Mouse (Mus musculus) layer of hippocampus, adult 2 months (tissue): ENCODE data around the gene Ccdc155. TPM values are rescaled to one million over a fixed set of nuclear protein-coding genes. Genes with fewer than 3 reads are reported as not detected.
"Not testable (repeated sequence)": the region's sequence is repeated elsewhere in the genome, so short reads cannot be mapped to it uniquely, and the experiment has no call there.

Experiments
- DNase-seq, 2 experiments: peaks; one replicate each; pipeline ENCODE4 v3.0.0; 2022; ENCODE audit warnings: low spot score in 2 of 2
- H3K27ac ChIP-seq: fragments of 200-600 bp; 2 replicates; pipeline ENCODE4 v1.8.1; 2022
- H3K4me3 ChIP-seq: fragments of 200-600 bp; 2 replicates; pipeline ENCODE4 v1.8.1; 2022; ENCODE audit warnings: mild to moderate bottlenecking
- CTCF ChIP-seq: fragments of 200-600 bp; conservative IDR thresholded peaks from 2 replicates; pipeline ENCODE4 v1.8.1; 2022; ENCODE audit warnings: antibody characterized with exemption, mild to moderate bottlenecking, moderate library complexity
- total RNA-seq, 2 experiments: library from RNA; stranded (reverse); gene quantifications; 2 replicates each; pipeline ENCODE4 v1.2.3; 2021

Gene Ccdc155
- total RNA-seq, 2 experiments from 2014 or later, result 3.5 to 3.9 TPM

DNA sequence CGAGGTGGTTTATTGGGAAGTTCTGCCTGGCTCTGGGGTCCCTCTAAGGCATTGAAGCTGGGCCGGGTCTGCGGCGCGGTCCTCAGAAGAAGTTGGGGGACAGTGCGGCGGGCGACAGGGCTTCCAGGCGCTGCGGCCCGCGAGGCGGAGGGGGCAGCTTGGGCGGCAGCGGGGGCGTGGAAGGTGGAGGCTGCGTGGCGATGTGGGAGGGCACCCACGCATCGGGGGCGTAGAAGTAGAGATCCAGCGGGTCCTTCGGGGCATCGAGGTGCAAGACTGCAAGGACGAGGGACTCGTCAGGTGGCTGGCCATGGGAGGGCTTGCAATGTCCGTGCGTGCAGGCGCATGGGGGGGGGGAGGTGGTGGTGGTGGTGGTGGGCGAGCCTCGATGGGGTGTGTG lies 28.3 kb downstream of the Ccdc155 start:
- H3K4me3 ChIP-seq, result no peak overlapping the region; the same call in 1 of the 2 replicates
- DNase-seq, result no peak
- H3K27ac ChIP-seq, result peak overlapping the region; percentile 67; the same call in 1 of the 2 replicates
- TF ChIP-seq CTCF, result no peak

DNA sequence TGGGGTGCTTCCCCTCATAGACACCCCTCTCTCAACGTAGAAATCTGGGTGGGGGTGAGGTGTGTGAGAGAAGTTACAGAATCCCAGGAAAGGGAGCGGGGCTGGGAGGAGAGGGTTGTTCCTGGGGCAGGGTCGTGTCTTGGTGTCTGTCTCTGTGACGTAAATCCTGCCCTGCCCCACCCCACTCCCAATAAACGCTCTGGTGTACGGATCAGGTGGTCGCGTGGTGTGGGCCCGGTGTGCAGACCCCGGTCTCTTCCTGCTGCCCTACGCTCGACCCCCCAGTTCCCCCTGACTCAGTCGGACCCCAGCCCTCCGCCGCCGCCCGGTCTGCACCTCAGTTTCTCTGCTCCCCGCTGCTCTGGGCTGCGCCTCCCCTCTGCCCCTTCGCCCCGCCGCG lies 28.8 kb downstream of the Ccdc155 start:
- DNase-seq, result no peak
- Histone ChIP-seq H3K4me3 (no peak overlapping the region), H3K27ac (peak overlapping the region; percentile 67; the same call in 1 of the 2 replicates)
- no peak for TF ChIP-seq CTCF

DNA sequence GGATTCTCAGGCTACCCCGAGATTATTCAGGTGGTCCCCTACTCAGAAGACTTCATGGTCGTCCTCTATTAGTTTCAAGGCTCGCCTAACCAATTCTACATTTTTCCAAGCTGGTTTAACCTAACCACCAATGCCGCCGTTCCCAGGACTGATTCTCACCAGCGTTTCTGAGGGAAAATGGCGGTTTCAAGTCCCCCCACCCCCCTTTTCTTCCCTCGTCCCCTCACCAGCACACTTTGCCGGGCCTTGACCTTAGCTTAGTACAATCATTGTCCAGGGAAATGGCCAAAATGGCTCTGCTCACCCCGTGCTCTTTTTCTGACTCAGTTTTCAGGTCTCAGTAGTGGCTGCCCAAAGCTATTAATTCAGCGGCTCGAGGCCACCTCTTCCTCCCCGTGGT lies 29.3 kb downstream of the Ccdc155 start:
- no peak for TF ChIP-seq CTCF
- Histone ChIP-seq H3K27ac (no peak overlapping the region; the same call in 1 of the 2 replicates), H3K4me3 (no peak overlapping the region)
- no peak for DNase-seq

DNA sequence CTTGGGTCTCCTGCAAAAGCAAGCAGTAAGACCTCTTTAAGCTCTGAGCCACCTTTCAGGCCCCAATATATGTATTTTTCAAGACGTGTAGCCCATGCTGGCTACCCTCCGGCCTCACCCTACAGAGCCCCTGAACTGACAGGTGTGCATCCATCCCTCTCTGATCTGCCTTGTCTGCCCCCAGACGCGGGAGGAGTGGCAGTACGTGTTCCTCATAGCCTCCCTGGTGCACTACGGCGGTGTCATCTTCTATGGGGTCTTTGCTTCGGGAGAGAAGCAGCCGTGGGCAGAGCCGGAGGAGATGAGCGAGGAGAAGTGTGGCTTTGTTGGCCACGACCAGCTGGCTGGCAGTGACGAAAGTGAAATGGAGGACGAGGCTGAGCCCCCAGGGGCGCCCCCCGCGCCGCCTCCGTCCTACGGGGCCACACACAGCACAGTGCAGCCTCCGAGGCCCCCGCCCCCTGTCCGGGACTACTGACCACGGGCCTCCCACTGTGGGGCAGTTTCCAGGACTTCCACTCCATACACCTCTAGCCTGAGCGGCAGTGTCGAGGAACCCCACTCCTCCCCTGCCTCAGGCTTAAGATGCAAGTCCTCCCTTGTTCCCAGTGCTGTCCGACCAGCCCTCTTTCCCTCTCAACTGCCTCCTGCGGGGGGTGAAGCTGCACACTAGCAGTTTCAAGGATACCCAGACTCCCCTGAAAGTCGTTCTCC lies 30.0 kb downstream of the Ccdc155 start:
- Histone ChIP-seq H3K4me3 (no peak overlapping the region), H3K27ac (peak overlapping the region; percentile 32; the same call in 1 of the 2 replicates)
- no peak for DNase-seq
- no peak for TF ChIP-seq CTCF

DNA sequence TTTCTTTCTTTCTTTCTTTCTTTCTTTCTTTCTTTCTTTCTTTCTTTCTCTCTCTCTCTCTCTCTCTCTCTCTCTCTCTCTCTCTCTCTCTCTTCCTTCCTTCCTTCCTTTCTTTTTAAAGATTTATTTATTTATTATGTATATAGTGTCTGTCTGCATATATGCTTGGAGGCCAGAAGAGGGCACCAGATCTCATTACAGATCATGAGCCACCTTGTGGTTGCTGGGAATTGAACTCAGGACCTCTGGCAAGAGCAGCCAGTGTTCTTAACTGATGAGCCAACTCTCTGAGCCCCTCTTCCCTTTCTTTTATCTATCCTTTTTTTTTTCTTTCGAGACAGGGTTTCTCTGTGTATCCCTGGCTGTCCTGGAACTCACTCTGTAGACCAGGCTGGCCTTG lies 30.9 kb downstream of the Ccdc155 start:
- not testable (repeated sequence) for DNase-seq, H3K27ac ChIP-seq, H3K4me3 ChIP-seq
- TF ChIP-seq CTCF, result peak; percentile 68

DNA sequence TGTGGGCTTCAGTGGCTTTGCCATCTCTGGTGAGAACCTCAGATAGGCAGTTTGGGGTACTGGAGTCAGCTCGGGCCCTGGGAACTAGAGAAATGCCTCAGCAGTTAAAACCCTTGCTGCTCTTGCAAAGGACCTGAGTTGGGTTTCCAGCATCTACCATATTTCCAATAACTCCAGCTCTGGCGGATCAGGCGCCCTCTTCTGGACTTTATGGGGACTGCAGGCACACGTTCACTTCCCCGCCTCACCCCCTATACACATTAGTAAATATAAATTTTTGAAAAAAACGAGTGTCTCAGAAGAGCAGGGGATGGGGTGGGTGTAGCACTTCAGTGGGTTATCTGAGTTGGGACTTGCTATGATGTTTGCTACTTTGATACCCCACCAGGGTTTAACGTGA lies 31.7 kb downstream of the Ccdc155 start:
- H3K4me3 ChIP-seq, result no peak overlapping the region
- no peak for DNase-seq
- H3K27ac ChIP-seq, result no peak overlapping the region
- peak; percentile 81 for TF ChIP-seq CTCF

DNA sequence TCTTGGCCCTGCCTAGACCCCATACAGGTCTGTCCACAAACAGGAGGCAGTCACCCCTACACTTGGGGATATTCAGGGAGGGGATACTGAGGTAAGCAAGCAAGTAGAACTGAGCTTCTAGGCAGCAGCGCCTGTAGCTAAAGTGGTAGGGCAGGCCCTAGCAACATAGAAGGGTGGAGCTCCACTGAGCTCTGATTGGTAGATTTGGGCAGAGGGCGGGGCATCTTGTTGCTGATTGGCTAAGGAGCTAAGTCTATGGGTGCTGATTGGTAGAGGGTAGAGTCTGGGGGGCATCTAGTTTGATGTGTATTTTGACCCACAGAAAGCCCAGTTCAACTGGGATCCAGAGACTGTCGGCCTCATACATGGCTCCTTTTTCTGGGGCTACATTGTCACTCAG lies 35.2 kb downstream of the Ccdc155 start:
- Histone ChIP-seq H3K4me3 (peak overlapping the region; percentile 26; the same call in 1 of the 2 replicates), H3K27ac (peak overlapping the region; percentile 94)
- TF ChIP-seq CTCF, result no peak
- peak; percentile 77 to 80 for DNase-seq

DNA sequence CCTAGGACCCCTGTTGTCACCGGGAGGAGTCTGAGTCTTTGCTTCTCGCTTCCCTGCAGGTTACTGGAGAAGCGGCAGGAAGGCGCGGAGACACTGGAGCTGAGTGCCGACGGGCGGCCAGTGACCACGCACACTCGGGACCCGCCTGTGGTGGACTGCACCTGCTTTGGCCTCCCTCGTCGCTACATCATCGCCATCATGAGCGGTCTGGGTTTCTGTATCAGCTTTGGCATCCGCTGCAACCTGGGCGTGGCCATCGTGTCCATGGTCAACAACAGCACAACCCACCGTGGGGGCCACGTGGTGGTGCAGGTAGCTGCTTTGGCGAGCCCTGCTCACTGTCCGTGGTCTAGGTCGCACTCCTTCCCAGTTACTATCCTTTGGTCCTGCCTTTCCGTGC lies 36.0 kb downstream of the Ccdc155 start:
- no peak for DNase-seq
- H3K27ac ChIP-seq, result peak overlapping the region; percentile 94
- peak overlapping the region; percentile 62 for H3K4me3 ChIP-seq
- no peak for TF ChIP-seq CTCF

DNA sequence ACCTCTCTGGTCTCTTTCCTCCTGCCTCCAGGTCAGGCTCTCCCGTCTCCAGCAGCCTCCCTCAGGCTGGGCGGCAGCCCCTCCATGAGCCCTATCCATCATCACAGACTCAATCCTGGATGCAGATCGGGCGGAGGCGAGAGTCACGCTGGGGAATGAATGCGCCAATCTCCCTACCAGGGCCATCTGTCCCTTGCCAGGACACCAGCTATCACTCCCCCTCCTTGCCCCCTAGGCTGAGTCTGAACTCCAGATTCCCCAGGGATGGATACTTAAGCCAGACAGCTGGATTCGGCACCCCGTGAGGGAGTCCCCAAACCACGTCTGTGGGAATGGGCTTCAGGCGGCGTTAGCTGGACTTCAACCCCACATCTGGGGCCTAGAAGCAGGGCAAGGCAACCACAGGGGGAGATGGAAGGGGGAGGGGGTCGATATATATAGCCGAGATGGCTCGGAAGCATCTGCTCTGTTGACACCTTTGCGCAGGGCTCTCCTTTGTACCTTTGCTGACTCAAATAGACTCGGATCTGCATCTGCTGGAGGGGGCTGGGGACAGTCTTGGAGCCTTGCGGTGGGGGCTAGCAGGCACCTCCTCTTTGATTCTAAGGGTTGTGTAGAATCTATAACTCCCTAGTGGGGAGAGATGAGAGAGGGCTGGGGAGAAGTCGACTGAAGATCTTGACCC lies 36.8 kb downstream of the Ccdc155 start:
- DNase-seq, result peak; percentile 62 to 74
- Histone ChIP-seq H3K4me3 (peak overlapping the region; percentile 62), H3K27ac (peak overlapping the region; percentile 94)
- no peak for TF ChIP-seq CTCF

DNA sequence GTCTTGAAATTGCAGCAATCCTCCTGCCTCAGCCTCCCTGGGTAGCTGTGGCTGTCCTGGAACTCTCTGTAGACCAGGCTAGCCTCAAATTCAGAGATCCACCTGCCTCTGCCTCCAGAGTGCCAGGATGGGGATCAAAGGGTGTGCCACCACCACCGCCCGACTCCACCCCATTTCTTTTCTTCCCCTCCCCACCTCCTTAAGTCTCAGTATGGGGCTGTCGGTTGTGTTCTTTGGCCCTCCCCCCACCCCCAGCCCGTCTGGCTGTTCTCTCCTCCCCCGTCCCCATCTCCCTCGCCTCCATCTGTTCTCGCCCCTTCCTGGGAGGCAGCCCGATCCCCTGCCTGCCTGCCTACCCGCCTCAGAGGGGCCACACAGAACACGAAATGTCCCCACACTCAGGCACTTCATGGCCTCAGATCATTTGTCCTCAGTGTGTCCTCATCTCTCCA lies 37.7 kb downstream of the Ccdc155 start:
- TF ChIP-seq CTCF, result no peak
- DNase-seq, result peak; percentile 72 to 75
- H3K4me3 ChIP-seq, result peak overlapping the region; percentile 62
- H3K27ac ChIP-seq, result peak overlapping the region; percentile 94

DNA sequence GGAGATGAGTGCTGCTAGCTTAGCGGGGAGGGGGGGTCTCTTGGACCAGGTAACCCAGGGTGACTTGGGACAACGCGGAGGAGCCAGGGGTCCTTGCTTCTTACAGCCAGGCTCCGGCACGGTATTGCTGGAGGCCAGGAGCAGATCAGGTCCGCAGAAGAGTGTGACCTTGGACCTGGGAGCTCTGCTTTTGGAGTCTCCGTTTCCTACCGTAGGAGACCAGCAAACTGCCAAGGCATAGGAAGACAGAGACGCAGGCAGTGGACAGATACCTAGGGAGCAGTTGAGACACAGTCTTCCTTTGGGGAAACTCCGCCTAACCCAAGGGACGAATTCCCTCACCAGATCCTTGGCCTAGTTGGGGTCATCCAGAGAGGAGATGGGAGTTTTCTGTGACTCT lies 39.0 kb downstream of the Ccdc155 start:
- Histone ChIP-seq H3K4me3 (peak overlapping the region; percentile 62), H3K27ac (peak overlapping the region; percentile 94)
- no peak for TF ChIP-seq CTCF
- DNase-seq, result no peak

DNA sequence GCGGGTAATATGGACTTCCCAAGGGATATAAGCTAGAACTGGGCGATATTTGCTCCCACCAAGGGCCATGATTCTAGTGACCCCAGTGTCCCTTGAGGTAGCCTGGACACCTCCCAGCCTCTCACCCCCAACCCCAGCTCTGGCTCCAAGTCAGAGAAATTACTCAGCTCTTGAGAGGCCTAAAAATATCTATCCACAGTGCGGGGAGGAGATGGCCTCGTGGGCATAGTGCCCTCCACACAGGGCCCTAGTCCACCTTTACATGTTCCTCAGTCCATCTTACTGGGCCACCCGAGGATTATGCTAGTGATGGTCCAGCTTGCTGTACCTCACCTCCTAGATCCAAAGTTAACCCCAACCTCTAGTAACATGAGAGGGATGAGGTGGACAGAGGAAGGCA lies 39.9 kb downstream of the Ccdc155 start:
- peak overlapping the region; percentile 94 for H3K27ac ChIP-seq
- peak overlapping the region; percentile 62 for H3K4me3 ChIP-seq
- TF ChIP-seq CTCF, result no peak
- no peak for DNase-seq

DNA sequence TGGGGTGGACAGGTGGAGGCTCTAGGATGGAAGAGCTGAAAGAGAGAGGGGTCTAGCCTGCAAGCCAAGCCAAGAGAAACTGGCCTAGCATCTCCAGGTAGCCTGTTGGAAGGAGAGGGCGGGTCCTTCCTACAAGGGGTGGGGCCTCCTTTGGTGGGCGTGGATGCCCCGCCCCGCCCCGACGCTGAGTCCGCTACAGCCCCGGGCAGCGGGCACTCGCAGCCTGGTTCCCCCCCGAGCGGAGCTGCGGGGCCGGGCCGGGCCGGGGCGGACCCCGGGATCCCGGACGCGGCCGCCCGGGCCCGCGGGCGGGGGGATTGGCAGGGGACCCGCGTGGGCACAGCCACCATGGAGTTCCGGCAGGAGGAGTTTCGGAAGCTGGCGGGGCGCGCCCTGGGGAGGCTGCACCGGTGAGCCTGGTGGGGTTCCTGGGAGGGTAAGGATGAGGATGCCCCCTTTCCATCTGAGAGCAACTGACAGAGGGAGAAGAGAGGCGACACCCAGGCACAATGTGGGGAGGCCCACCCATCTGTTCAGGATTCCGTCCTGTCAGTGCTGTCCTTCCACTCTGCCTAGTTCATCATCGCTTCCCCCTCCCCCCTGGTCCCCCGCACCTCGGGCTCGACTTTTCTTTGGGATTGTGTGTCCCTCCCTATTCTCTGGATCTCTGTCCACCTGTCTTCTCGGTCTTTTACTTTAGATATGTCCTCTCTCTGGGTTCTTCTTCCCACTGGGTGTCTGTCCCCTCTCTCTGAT lies 40.8 kb downstream of the Ccdc155 start, which contains the start of gene Slc17a7:
Slc17a7 (plus strand) TSS at position 215 of the 756 bp plus-strand sequence.
- H3K4me3 ChIP-seq, result peak within 1 kb of the TSS; percentile 62
- peak in 1 of 2 experiments; percentile 67 for DNase-seq
- no peak for TF ChIP-seq CTCF
- peak within 1 kb of the TSS; percentile 94 for H3K27ac ChIP-seq
